Mouse (Mus musculus): ENCODE results near the gene Inpp5k. TPM values are rescaled to one million over a fixed set of nuclear protein-coding genes. Genes with fewer than 3 reads are reported as not detected.
"Not testable (repeated sequence)": the region's sequence is repeated elsewhere in the genome, so short reads cannot be mapped to it uniquely, and the experiment has no call there.

Gene Inpp5k
- polyA plus RNA-seq, 1 experiment from 2014 or later, result 32.7 TPM

DNA sequence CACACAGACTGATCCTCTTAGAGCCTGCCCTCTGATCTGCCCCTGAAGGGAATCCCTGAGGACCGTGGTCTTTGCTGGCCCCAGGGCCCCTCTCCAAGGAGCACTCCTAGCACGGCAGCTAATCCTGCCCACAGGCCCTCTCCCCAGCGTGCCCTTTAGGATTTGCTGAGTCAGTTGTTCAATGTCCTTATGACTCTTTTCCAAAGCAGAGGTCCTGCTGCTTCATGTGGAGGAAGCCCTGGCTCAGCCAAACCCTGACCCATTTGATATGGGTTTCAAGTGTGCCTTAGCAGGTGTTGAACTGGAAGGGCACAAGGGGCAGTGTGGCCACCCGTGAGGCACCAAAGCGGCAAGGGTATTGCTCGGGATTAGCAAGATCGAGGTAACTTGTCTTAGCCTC lies 35.0 kb upstream of the Inpp5k start:
- Histone ChIP-seq H3K9ac (no peak overlapping the region), H3K36me3 (ENCODE audit: poor library complexity, severe bottlenecking) (peaks cover 78% of the 10 kb centered on the region), H3K9me3 (replicated peaks) (no peaks in the 10 kb centered on the region), H3K27me3 (no peaks in the 10 kb centered on the region), H3K4me2 (no peak overlapping the region), H3K27ac (no peak overlapping the region), H3K4me1 (no peaks in the 10 kb centered on the region), H3K4me3 (no peak overlapping the region)
- WGBS, result 69% methylated on average over 7 of the region's 7 CpGs
- ATAC-seq, result no peak

- Histone ChIP-seq H3K4me2 (no peak overlapping the region), H3K27ac (no peak overlapping the region), H3K4me3 (no peak overlapping the region), H3K36me3 (ENCODE audit: poor library complexity, severe bottlenecking) (peaks cover 87% of the 10 kb centered on the region), H3K27me3 (no peaks in the 10 kb centered on the region), H3K9ac (no peak overlapping the region), H3K4me1 (no peaks in the 10 kb centered on the region), H3K9me3 (replicated peaks) (no peaks in the 10 kb centered on the region)
- no peak for ATAC-seq
- 95% methylated on average over 3 of the region's 3 CpGs for WGBS
Observed at GRCm38 (mm10) chr11:75596726-75597255, 34.0 kb upstream of the Inpp5k start.

GRCm38 (mm10) chr11:75598004-75598403 lies 32.8 kb upstream of the Inpp5k start:
- ATAC-seq, result no peak
- Histone ChIP-seq H3K4me2 (no peak overlapping the region), H3K36me3 (ENCODE audit: poor library complexity, severe bottlenecking) (peaks cover 91% of the 10 kb centered on the region), H3K9ac (no peak overlapping the region), H3K4me1 (no peaks in the 10 kb centered on the region), H3K4me3 (no peak overlapping the region), H3K27me3 (no peaks in the 10 kb centered on the region), H3K27ac (no peak overlapping the region), H3K9me3 (replicated peaks) (no peaks in the 10 kb centered on the region)
- WGBS, result 92% methylated on average over 6 of the region's 6 CpGs

DNA sequence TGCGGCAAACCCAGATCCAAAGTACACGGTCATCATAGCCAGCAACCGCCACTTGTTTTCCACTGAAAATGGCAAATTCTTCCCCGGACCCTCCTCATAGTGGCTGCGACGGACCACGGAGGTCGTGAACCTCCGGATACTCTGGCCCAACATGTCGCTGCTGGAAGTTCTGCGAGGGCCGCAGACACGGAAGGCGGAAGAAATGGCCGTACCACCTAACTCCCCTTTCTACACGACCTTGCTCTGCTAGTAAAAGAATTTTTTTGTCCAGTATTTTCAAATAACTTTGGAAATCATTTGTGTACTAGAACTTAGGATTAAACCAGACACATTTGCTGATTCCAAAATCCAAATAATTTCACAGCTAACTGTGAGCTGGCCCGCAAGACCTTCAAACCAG lies 31.0 kb upstream of the Inpp5k start:
- H3K9me3 ChIP-seq (replicated peaks); H3K27me3 ChIP-seq; ATAC-seq; H3K4me1 ChIP-seq; H3K27ac ChIP-seq; H3K9ac ChIP-seq; H3K4me2 ChIP-seq; H3K4me3 ChIP-seq: not testable (repeated sequence)
- peaks cover 84% of the 10 kb centered on the region for H3K36me3 ChIP-seq (ENCODE audit: poor library complexity, severe bottlenecking)
- 93% methylated on average over 17 of the region's 17 CpGs for WGBS

- Histone ChIP-seq H3K27ac (no peak overlapping the region), H3K4me2 (no peak overlapping the region), H3K27me3 (no peaks in the 10 kb centered on the region), H3K9ac (no peak overlapping the region), H3K9me3 (replicated peaks) (no peaks in the 10 kb centered on the region), H3K4me3 (no peak overlapping the region), H3K4me1 (no peaks in the 10 kb centered on the region), H3K36me3 (ENCODE audit: poor library complexity, severe bottlenecking) (peaks cover 77% of the 10 kb centered on the region)
- no peak for ATAC-seq
- 91% methylated on average over 5 of the region's 5 CpGs for WGBS
Observed at GRCm38 (mm10) chr11:75604826-75605225, 26.0 kb upstream of the Inpp5k start.

- no peak overlapping the region for H3K9ac ChIP-seq
- WGBS, result 59% methylated on average over 1 of the region's 1 CpGs
- H3K4me1 ChIP-seq, result no peaks in the 10 kb centered on the region
- no peak for ATAC-seq
- H3K27ac ChIP-seq, result no peak overlapping the region
- H3K9me3 ChIP-seq (replicated peaks), result no peaks in the 10 kb centered on the region
- H3K4me2 ChIP-seq, result no peak overlapping the region
- peaks cover 77% of the 10 kb centered on the region for H3K36me3 ChIP-seq (ENCODE audit: poor library complexity, severe bottlenecking)
- H3K4me3 ChIP-seq, result no peak overlapping the region
- no peaks in the 10 kb centered on the region for H3K27me3 ChIP-seq
Observed at GRCm38 (mm10) chr11:75605318-75605717, 25.5 kb upstream of the Inpp5k start.

- Histone ChIP-seq H3K36me3 (ENCODE audit: poor library complexity, severe bottlenecking) (peaks cover 78% of the 10 kb centered on the region), H3K4me3 (no peak overlapping the region), H3K4me1 (no peaks in the 10 kb centered on the region), H3K9ac (no peak overlapping the region), H3K27ac (no peak overlapping the region), H3K9me3 (replicated peaks) (no peaks in the 10 kb centered on the region), H3K27me3 (no peaks in the 10 kb centered on the region), H3K4me2 (no peak overlapping the region)
- ATAC-seq, result no peak
- WGBS, result 91% methylated on average over 5 of the region's 5 CpGs
Observed at GRCm38 (mm10) chr11:75608776-75609175, 22.0 kb upstream of the Inpp5k start.

- WGBS, result 88% methylated on average over 2 of the region's 2 CpGs
- H3K4me3 ChIP-seq, result no peak overlapping the region
- H3K4me1 ChIP-seq, result no peaks in the 10 kb centered on the region
- peaks cover 80% of the 10 kb centered on the region for H3K36me3 ChIP-seq (ENCODE audit: poor library complexity, severe bottlenecking)
- H3K27me3 ChIP-seq, result no peaks in the 10 kb centered on the region
- no peak overlapping the region for H3K9ac ChIP-seq
- ATAC-seq, result no peak
- H3K9me3 ChIP-seq (replicated peaks), result no peaks in the 10 kb centered on the region
- no peak overlapping the region for H3K4me2 ChIP-seq
- no peak overlapping the region for H3K27ac ChIP-seq
Observed at GRCm38 (mm10) chr11:75610021-75610420, 20.8 kb upstream of the Inpp5k start.

DNA sequence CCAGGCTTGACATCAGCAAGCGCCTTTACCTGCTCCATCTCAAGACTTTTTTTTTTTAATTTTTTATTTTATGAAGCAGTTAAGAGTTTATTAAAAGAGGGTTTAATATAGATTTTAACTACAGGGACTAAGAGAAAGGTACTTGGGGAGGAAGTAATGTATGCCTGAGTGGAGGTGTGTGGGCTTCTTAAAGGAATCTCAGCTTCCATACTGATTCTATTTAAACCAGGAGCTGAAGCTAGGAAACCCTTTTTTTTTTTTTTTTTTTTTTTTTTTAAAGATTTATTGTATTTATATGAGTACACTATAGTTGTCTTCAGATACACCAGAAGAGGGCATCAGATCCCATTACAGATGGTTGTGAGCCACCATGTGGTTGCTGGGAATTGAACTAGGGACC lies 16.0 kb upstream of the Inpp5k start:
- no peak overlapping the region for H3K4me2 ChIP-seq
- H3K4me3 ChIP-seq, result no peak overlapping the region
- no peaks in the 10 kb centered on the region for H3K4me1 ChIP-seq
- no peaks in the 10 kb centered on the region for H3K27me3 ChIP-seq
- no peak overlapping the region for H3K27ac ChIP-seq
- no peaks in the 10 kb centered on the region for H3K9me3 ChIP-seq (replicated peaks)
- ATAC-seq, result no peak
- H3K36me3 ChIP-seq (ENCODE audit: poor library complexity, severe bottlenecking), result peaks cover 80% of the 10 kb centered on the region
- 93% methylated on average over 1 of the region's 1 CpGs for WGBS
- H3K9ac ChIP-seq, result no peak overlapping the region

DNA sequence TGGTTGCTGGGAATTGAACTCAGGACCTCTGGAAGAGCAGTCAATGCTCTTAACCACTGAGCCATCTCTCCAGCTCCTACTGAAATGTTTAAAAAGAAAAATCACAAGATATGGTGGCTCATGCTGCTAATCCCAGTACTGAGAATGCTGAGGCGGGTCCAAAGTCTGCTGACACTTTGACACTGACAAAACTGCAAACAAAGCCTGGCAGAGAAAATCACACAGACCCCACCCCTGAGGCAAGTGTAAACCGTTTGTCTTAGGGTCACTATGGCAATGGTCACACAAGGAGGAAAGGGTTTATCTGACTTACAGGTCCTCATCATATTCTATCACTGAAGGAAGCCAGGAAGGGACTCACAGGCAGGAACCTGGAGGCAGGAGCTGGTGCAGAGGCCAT lies 15.2 kb upstream of the Inpp5k start:
- WGBS, result 89% methylated on average over 2 of the region's 2 CpGs
- H3K4me1 ChIP-seq, result no peaks in the 10 kb centered on the region
- H3K27me3 ChIP-seq, result no peaks in the 10 kb centered on the region
- H3K4me2 ChIP-seq, result no peak overlapping the region
- H3K9me3 ChIP-seq (replicated peaks), result no peaks in the 10 kb centered on the region
- H3K36me3 ChIP-seq (ENCODE audit: poor library complexity, severe bottlenecking), result peaks cover 80% of the 10 kb centered on the region
- H3K4me3 ChIP-seq, result no peak overlapping the region
- ATAC-seq, result no peak
- H3K27ac ChIP-seq, result no peak overlapping the region
- H3K9ac ChIP-seq, result no peak overlapping the region

GRCm38 (mm10) chr11:75619133-75619532 lies 11.7 kb upstream of the Inpp5k start:
- Histone ChIP-seq H3K4me1 (no peaks in the 10 kb centered on the region), H3K36me3 (ENCODE audit: poor library complexity, severe bottlenecking) (peaks cover 77% of the 10 kb centered on the region), H3K9ac (no peak overlapping the region), H3K27ac (no peak overlapping the region), H3K4me3 (no peak overlapping the region), H3K27me3 (no peaks in the 10 kb centered on the region), H3K4me2 (no peak overlapping the region), H3K9me3 (replicated peaks) (no peaks in the 10 kb centered on the region)
- no peak for ATAC-seq
- 85% methylated on average over 5 of the region's 5 CpGs for WGBS

GRCm38 (mm10) chr11:75620136-75620780 lies 10.5 kb upstream of the Inpp5k start:
- H3K4me3 ChIP-seq, result no peak overlapping the region
- no peaks in the 10 kb centered on the region for H3K9me3 ChIP-seq (replicated peaks)
- H3K9ac ChIP-seq, result no peak overlapping the region
- H3K36me3 ChIP-seq (ENCODE audit: poor library complexity, severe bottlenecking), result peaks cover 78% of the 10 kb centered on the region
- H3K4me1 ChIP-seq, result no peaks in the 10 kb centered on the region
- no peak for ATAC-seq
- no peaks in the 10 kb centered on the region for H3K27me3 ChIP-seq
- 87% methylated on average over 12 of the region's 12 CpGs for WGBS
- no peak overlapping the region for H3K4me2 ChIP-seq
- no peak overlapping the region for H3K27ac ChIP-seq

DNA sequence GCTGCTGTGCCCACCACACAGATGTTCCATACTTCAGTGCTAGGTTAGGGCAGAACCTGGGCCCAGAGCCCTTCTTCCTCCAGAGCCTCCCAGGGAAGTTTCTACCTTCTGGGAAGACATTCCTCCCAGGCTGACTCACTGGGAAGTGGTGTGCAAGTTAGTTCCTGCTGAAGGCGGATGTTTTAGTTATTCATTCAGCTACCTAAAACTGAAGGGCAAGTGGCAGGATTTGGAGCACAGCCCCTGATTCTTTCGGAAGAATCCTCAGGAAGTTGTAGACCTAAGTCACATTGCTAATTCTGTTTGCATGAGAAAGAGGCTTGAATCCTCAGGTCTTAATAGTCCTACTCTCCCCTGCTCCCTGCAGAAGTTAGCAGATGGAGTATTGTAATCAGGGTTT lies 9.4 kb upstream of the Inpp5k start:
- Histone ChIP-seq H3K9ac (no peak overlapping the region), H3K27me3 (no peaks in the 10 kb centered on the region), H3K27ac (no peak overlapping the region), H3K9me3 (replicated peaks) (no peaks in the 10 kb centered on the region), H3K4me2 (no peak overlapping the region), H3K36me3 (ENCODE audit: poor library complexity, severe bottlenecking) (peaks cover 84% of the 10 kb centered on the region), H3K4me3 (no peak overlapping the region), H3K4me1 (no peaks in the 10 kb centered on the region)
- WGBS, result 93% methylated on average over 2 of the region's 2 CpGs
- no peak for ATAC-seq

Data from forebrain, embryonic 13.5 days (tissue).